Mouse (Mus musculus): ENCODE measurements around the gene Ercc6. TPM values are rescaled to one million over a fixed set of nuclear protein-coding genes. Genes with fewer than 3 reads are reported as not detected.

Gene Ercc6
- total RNA-seq, 2 experiments from 2014 or later = 10.0 to 13.6 TPM

Other genes starting within 250 kb of the Ercc6 start
- 1 to 10 TPM; 4.4 to 6.6 TPM for gene Ogdhl, start 191.5 kb upstream of the Ercc6 start, total RNA-seq (2021)
- not detected for gene 1700024G13Rik, start 125.1 kb upstream of the Ercc6 start, total RNA-seq (2021)
- not detected for gene Slc18a3, start 48.7 kb upstream of the Ercc6 start, total RNA-seq (2021)
- gene Chat, start 47.5 kb upstream of the Ercc6 start, total RNA-seq (2021) = not detected
- gene Prrxl1, start 85.9 kb downstream of the Ercc6 start, total RNA-seq (2021) = not detected
- 100 to 1,000 TPM; 137 to 194 TPM for gene 3425401B19Rik, start 171.8 kb downstream of the Ercc6 start, total RNA-seq (2021)

Data from gastrocnemius, postnatal 4 days (tissue).